Mouse (Mus musculus): ENCODE data around the gene Olfr564. TPM values are rescaled to one million over a fixed set of nuclear protein-coding genes. Genes with fewer than 3 reads are reported as not detected.

The Olfr564 gene
- total RNA-seq (2021), result not detected
- long read RNA-seq, experiment 1, result 0 reads
- long read RNA-seq, experiment 2, result 0 reads

DNA sequence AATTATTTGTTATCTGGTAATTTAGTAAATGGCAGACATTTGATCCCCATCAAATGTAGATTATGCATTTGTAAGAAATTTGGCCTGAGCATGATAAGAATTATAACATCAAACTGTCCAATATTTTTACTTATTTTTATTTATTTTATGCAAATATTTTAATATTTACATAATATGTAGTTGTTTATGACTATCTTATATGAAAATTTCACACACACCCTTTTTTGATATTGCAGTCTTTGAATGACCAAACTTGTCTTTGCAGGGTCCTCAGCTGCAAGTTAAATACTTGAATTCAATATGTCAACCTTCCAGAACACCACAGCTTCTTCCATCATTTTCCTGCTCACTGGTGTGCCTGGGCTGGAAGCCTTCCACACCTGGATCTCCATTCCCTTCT is at the start of gene Olfr564:
Gene Olfr564 (plus strand): TSS at position 301 of the 400 bp plus-strand sequence.
- no peak for DNase-seq (ENCODE audit: low spot score)

- DNase-seq (ENCODE audit: low spot score), result no peak
These were observed 44.0 kb upstream of the Olfr564 start, which contains the start of the genes Olfr560 and Olfr78 for GRCm38 (mm10) chr7:102759266-102759665. Olfr560 (minus strand) TSS chr7:102759366. Olfr78 (minus strand) TSS chr7:102759471.

- no peak for DNase-seq (ENCODE audit: low spot score)
These were observed 32.4 kb upstream of the Olfr564 start, which contains the start of gene Olfr561 for GRCm38 (mm10) chr7:102770921-102771320. Olfr561 (plus strand) TSS chr7:102771221.

Other genes starting within 250 kb of the Olfr564 start
- 1 to 10 TPM; 1.7 to 3.2 TPM for gene Trim21, start 238.0 kb upstream of the Olfr564 start, total RNA-seq (2021)
- under 1 TPM in 1 of 2 experiments, not detected in 1; 0.16 TPM for gene Olfr550, start 232.0 kb upstream of the Olfr564 start, total RNA-seq (2021)
- not detected for gene Olfr551, start 211.6 kb upstream of the Olfr564 start, total RNA-seq (2021)
- under 1 TPM; 0.09 to 0.17 TPM for gene Olfr552, start 205.7 kb upstream of the Olfr564 start, total RNA-seq (2021)
- not detected for gene Olfr553, start 185.3 kb upstream of the Olfr564 start, total RNA-seq (2021)
- not detected for gene Olfr554, start 165.0 kb upstream of the Olfr564 start, total RNA-seq (2021)
- gene Olfr555, start 144.7 kb upstream of the Olfr564 start, total RNA-seq (2021), result not detected
- gene Olfr556, start 138.6 kb upstream of the Olfr564 start, total RNA-seq (2021), result not detected
- 1 to 10 TPM; 3.8 to 4.5 TPM for gene Trim68, start 116.2 kb upstream of the Olfr564 start, total RNA-seq (2021)
- not detected for gene Olfr557, start 107.6 kb upstream of the Olfr564 start, total RNA-seq (2021)
- gene Olfr558, start 101.3 kb upstream of the Olfr564 start, total RNA-seq (2021), result 1 to 10 TPM in 1 of 2 experiments, under 1 TPM in 1; 0.91 to 1.3 TPM
- gene Olfr33, start 84.4 kb upstream of the Olfr564 start, total RNA-seq (2021), result not detected
- gene Olfr559, start 76.0 kb upstream of the Olfr564 start, total RNA-seq (2021), result not detected
- gene Olfr560, start 44.1 kb upstream of the Olfr564 start, total RNA-seq (2021), result not detected
- gene Olfr78, start 44.0 kb upstream of the Olfr564 start, total RNA-seq (2021), result under 1 TPM; 0.21 to 0.40 TPM
- not detected for gene Olfr561, start 32.3 kb upstream of the Olfr564 start, total RNA-seq (2021)
- gene Olfr566, start 55.3 kb downstream of the Olfr564 start, total RNA-seq (2021), result not detected
- not detected for gene Olfr568, start 73.6 kb downstream of the Olfr564 start, total RNA-seq (2021)
- gene Olfr569, start 87.4 kb downstream of the Olfr564 start, total RNA-seq (2021), result not detected
- not detected for gene Olfr570, start 91.1 kb downstream of the Olfr564 start, total RNA-seq (2021)
- not detected for gene Olfr571, start 114.1 kb downstream of the Olfr564 start, total RNA-seq (2021)
- gene Olfr572, start 120.9 kb downstream of the Olfr564 start, total RNA-seq (2021), result not detected
- gene Olfr573-ps1, start 139.1 kb downstream of the Olfr564 start, total RNA-seq (2021), result not detected
- not detected for gene Olfr574, start 145.0 kb downstream of the Olfr564 start, total RNA-seq (2021)
- not detected for gene Olfr575, start 155.3 kb downstream of the Olfr564 start, total RNA-seq (2021)
- not detected for gene Olfr576, start 159.2 kb downstream of the Olfr564 start, total RNA-seq (2021)
- not detected for gene Olfr577, start 172.5 kb downstream of the Olfr564 start, total RNA-seq (2021)
- gene Olfr578, start 185.8 kb downstream of the Olfr564 start, total RNA-seq (2021), result not detected
- gene Olfr582, start 234.5 kb downstream of the Olfr564 start, total RNA-seq (2021), result not detected
- gene Olfr583, start 247.8 kb downstream of the Olfr564 start, total RNA-seq (2021), result not detected

All from gastrocnemius, adult 18-20 months (tissue).